Mouse (Mus musculus) neural tube, embryonic 12.5 days (tissue): ENCODE results near the gene Gm2007. TPM values are rescaled to one million over a fixed set of nuclear protein-coding genes. Genes with fewer than 3 reads are reported as not detected.
"Not testable (repeated sequence)": the region's sequence is repeated elsewhere in the genome, so short reads cannot be mapped to it uniquely, and the experiment has no call there.

Source experiments
- ATAC-seq: fragments of 200-750 bp; cut with Nextera tagmentation; 2 replicates; pipeline ENCODE4 v1.8.0; 2017; ENCODE audit warnings: low read depth, mild to moderate bottlenecking, moderate TSS enrichment, moderate library complexity; ENCODE audit not compliant: low FRiP score
- H3K27ac ChIP-seq: fragments of 300-500 bp; sonication (generic); 2 replicates; pipeline ENCODE4 v1.5.1; 2016
- H3K27me3 ChIP-seq: fragments of 300-500 bp; sonication (generic); replicated peaks from 2 replicates; pipeline ENCODE4 v1.6.1; 2016; ENCODE audit warnings: mild to moderate bottlenecking
- H3K36me3 ChIP-seq: fragments of 300-500 bp; sonication (generic); 2 replicates; pipeline ENCODE4 v1.6.1; 2016; ENCODE audit warnings: mild to moderate bottlenecking
- H3K4me1 ChIP-seq: fragments of 300-500 bp; sonication (generic); 2 replicates; pipeline ENCODE4 v1.6.1; 2016
- H3K4me2 ChIP-seq: fragments of 300-500 bp; sonication (generic); replicated peaks from 2 replicates; pipeline ENCODE4 v1.6.1; 2016; ENCODE audit warnings: mild to moderate bottlenecking
- H3K4me3 ChIP-seq: fragments of 300-500 bp; sonication (generic); 2 replicates; pipeline ENCODE4 v1.5.1; 2016
- H3K9ac ChIP-seq: fragments of 300-500 bp; sonication (generic); 2 replicates; pipeline ENCODE4 v1.6.1; 2016; ENCODE audit warnings: mild to moderate bottlenecking
- H3K9me3 ChIP-seq: fragments of 300-500 bp; sonication (generic); 2 replicates; pipeline ENCODE4 v1.6.1; 2016; ENCODE audit warnings: mild to moderate bottlenecking
- WGBS: fragments of 180-500 bp; shearing (Covaris S2); methylation state at CpG from one replicate; pipeline ENCODE4 v1.1.7; 2016; 5-methylcytosine and 5-hydroxymethylcytosine counted together
- polyA plus RNA-seq: library from polyadenylated mRNA; unstranded; fragments of >200 nt; fragmentation: Nextera tagmentation; extraction: Ambion mirVana; gene quantifications from 2 replicates; pipeline ENCODE4 v1.2.1, GENCODE M21; 2016

The Gm2007 gene
- polyA plus RNA-seq: not detected in 2 replicates

GRCm38 (mm10) chr2:175741237-175741636 is at the start of gene Gm2007:
Gm2007 (plus strand) TSS chr2:175741537.
- no CpG with 5 or more reads among the region's 2 CpGs for WGBS
- not testable (repeated sequence) for H3K4me2 ChIP-seq, H3K27ac ChIP-seq, H3K4me1 ChIP-seq, H3K36me3 ChIP-seq, H3K9me3 ChIP-seq, H3K9ac ChIP-seq, H3K4me3 ChIP-seq, ATAC-seq, H3K27me3 ChIP-seq

GRCm38 (mm10) chr2:175703546-175703945 is 37.8 kb upstream of the Gm2007 start, which contains the start of gene Zfp969:
Zfp969 (minus strand) TSS chr2:175703646.
- not testable (repeated sequence) for H3K4me1 ChIP-seq, H3K4me2 ChIP-seq, ATAC-seq, H3K4me3 ChIP-seq, H3K27me3 ChIP-seq, H3K27ac ChIP-seq, H3K9ac ChIP-seq, H3K36me3 ChIP-seq, H3K9me3 ChIP-seq
- WGBS: no CpG with 5 or more reads among the region's 9 CpGs

DNA sequence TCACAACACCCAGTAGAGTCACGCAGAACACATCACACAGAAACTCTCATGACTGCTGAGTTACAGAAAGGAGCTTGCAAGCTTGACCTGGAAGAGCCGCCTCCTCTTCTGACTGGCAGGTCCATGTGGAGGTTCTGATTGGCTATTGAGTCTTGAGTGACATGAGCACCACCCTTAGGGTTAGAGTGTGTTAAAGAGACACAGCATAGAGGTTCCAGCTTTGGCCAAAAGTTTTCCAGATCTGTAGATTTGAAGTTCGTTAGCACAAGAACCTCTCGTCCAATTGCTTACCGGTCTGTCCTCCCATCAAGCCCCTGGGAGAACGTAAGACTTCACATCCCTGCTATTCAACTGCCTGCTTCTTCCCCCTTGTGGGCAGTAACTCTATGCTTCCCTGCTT is 59.7 kb downstream of the Gm2007 start, which contains the start of gene Gm14288:
Gene Gm14288, minus strand, starts transcription at position 101 of the 400 bp plus-strand sequence.
- not testable (repeated sequence) for H3K4me3 ChIP-seq, H3K9me3 ChIP-seq, H3K9ac ChIP-seq, H3K27me3 ChIP-seq, H3K4me2 ChIP-seq, H3K27ac ChIP-seq, ATAC-seq, H3K4me1 ChIP-seq, H3K36me3 ChIP-seq
- no CpG with 5 or more reads among the region's 6 CpGs for WGBS

Other genes with a start within 250 kb of the Gm2007 start
- gene Gm11007, start 97.6 kb upstream of the Gm2007 start, polyA plus RNA-seq: not detected in 2 replicates
- gene Zfp969, start 37.9 kb upstream of the Gm2007 start, polyA plus RNA-seq: 4.2 and 9.1 TPM in 2 replicates
- gene Gm14288, start 59.6 kb downstream of the Gm2007 start, polyA plus RNA-seq: 6.6 TPM in 1 of 2 replicates, not detected in the other
- 21.1 and 22.4 TPM in 2 replicates for gene Gm6710, start 127.7 kb downstream of the Gm2007 start, polyA plus RNA-seq
- 3.0 and 3.4 TPM in 2 replicates for gene Zfp966, start 189.6 kb downstream of the Gm2007 start, polyA plus RNA-seq
- 19.1 and 22.2 TPM in 2 replicates for gene Gm2026, start 223.8 kb downstream of the Gm2007 start, polyA plus RNA-seq